Mouse (Mus musculus) erythroblast, embryonic 14.5 days (primary cell): ENCODE data around the gene Sel1l3. TPM values are rescaled to one million over a fixed set of nuclear protein-coding genes. Genes with fewer than 3 reads are reported as not detected.

ENCODE experiments used
- H3K27me3 ChIP-seq: 2 replicates; pipeline ENCODE4 v1.6.1; 2012; ENCODE audit warnings: inconsistent platforms; ENCODE audit not compliant: control insufficient read depth
- H3K36me3 ChIP-seq: 2 replicates; pipeline ENCODE4 v1.6.1; 2012; ENCODE audit warnings: mild to moderate bottlenecking, inconsistent platforms; ENCODE audit not compliant: control insufficient read depth
- H3K4me1 ChIP-seq: 2 replicates; pipeline ENCODE4 v1.6.1; 2012; ENCODE audit warnings: inconsistent platforms; ENCODE audit not compliant: control insufficient read depth
- H3K4me3 ChIP-seq: replicated peaks from 2 replicates; pipeline ENCODE3; 2012; ENCODE audit warnings: moderate library complexity, mild to moderate bottlenecking, inconsistent platforms
- H3K9me3 ChIP-seq: 2 replicates; pipeline ENCODE4 v1.6.1; 2012; ENCODE audit warnings: low read length, inconsistent platforms, mixed read lengths; ENCODE audit not compliant: control insufficient read depth
- GATA1 ChIP-seq: IDR thresholded peaks from 2 replicates; pipeline ENCODE4 v1.6.1; 2012; ENCODE audit warnings: low read length, inconsistent platforms, mixed read lengths
- TAL1 ChIP-seq: IDR thresholded peaks from 3 replicates; pipeline ENCODE4 v1.6.1; 2012; ENCODE audit warnings: low read length, inconsistent platforms, mixed read lengths
- polyA plus RNA-seq: library from polyadenylated mRNA; stranded (reverse); fragments of >175 nt; gene quantifications from 2 replicates; pipeline ENCODE4 v1.2.3, GENCODE M21; 2012

Gene Sel1l3
- polyA plus RNA-seq, 1 experiment: not detected

DNA sequence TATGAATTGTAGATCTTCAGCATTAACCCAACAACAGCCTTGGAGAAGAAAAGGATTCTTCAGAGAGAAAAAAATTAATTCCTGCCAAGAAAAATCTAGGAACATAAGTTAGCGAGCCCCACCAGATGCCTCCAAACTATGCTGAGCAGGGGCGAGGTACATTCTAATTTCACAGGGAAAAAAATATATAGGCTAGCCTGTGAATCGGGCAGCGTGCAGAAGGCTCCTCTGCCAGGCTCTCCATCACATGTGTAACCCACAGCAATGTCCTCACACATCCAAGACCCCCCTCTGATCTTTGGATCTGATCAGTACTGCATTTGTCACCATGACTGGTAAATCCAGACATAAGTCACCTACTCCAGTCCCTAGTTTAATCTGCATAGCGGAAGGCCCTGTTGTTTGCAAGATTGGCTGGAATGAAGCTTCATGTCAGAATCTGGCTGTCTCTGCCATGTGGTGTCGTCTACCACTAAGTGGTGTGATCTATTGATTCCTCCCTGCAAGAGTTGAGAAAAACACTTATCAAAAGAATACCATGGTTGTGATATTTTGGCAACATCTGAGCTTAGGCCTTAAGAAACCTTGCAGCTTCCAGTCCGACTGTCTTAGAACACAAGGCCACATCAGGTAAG is 29.3 kb upstream of the Sel1l3 start:
- H3K9me3 ChIP-seq: no peaks in the 10 kb centered on the region
- no peaks in the 10 kb centered on the region for H3K36me3 ChIP-seq
- TF ChIP-seq GATA1 (no peak), TAL1 (no peak)
- no peaks in the 10 kb centered on the region for H3K27me3 ChIP-seq
- H3K4me1 ChIP-seq: no peaks in the 10 kb centered on the region
- H3K4me3 ChIP-seq: no peak overlapping the region

DNA sequence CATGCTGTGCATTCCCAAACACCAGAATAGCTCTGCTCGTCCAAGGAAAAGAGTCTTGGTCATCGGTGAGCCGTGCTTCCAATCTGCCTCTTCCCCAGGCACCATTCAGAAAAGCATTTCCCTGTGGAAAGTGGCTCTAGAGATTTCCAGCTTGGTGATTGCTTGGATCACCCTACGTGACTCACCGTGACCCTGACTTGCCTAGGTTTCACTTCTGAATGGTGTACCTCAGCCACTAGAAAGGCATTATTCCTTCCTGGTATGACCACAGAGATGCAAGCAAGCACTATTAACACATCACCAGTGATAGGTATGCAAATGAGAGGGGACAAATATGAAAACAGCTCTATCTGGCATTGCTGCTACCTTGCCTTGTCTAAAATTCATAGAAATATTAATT is 28.2 kb upstream of the Sel1l3 start:
- Histone ChIP-seq H3K9me3 (no peaks in the 10 kb centered on the region), H3K36me3 (no peaks in the 10 kb centered on the region), H3K27me3 (no peaks in the 10 kb centered on the region), H3K4me3 (no peak overlapping the region), H3K4me1 (no peaks in the 10 kb centered on the region)
- TF ChIP-seq GATA1 (no peak), TAL1 (no peak)

DNA sequence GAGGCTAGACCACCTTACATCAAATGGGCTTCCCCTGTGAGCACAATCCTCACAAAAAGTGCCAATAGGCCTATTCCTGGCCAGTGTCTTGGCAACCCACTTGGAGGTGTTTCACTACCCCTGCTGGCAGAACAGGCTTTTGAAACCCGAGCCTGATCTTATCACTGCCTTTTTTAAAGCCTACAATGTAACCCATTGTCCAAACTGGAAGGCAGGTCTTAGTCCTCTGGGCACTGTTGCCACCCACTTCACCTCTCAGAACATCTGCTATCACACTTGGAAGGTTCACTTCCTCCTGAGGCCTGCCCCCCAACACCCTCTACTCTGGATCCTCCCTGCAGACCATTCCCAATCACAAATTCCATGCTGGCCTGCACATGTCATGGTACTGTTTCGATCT is 27.4 kb upstream of the Sel1l3 start:
- TF ChIP-seq GATA1 (no peak), TAL1 (no peak)
- no peaks in the 10 kb centered on the region for H3K36me3 ChIP-seq

DNA sequence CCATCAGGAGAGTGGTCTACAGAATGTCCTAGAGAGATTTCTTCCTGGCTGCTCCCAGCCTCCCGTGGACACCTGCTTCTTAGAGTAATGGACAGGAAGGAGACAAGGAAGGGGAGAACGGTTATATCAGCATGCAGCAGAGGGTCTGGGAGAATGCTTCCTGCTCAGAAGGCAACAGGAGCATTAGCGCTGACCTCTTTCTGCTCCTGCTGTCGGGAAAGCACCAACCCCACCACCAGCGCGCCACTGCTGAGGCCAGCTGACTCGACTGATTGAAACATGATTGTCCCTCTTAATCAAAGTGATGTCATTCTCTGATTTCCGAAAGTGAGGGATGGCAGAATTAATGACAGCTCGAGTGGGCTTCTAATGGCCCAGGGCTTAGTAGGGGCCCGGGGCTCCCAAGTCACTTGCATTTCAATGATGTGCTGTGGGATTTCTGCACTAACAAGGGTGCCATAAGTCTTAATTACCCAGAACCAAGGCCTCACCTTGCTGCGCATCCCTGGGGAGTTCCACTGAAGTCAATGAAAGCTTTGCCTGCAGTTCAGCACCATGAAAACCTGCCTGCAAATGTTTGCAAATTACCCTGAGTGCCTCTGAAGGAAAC is 26.2 kb upstream of the Sel1l3 start:
- Histone ChIP-seq H3K4me3 (no peak overlapping the region), H3K27me3 (no peaks in the 10 kb centered on the region), H3K36me3 (no peaks in the 10 kb centered on the region), H3K9me3 (no peaks in the 10 kb centered on the region), H3K4me1 (no peaks in the 10 kb centered on the region)
- TF ChIP-seq GATA1 (no peak), TAL1 (no peak)

More for the DNA sequence above, 27.4 kb upstream of the Sel1l3 start:
- H3K4me1 ChIP-seq: no peaks in the 10 kb centered on the region
- H3K27me3 ChIP-seq: no peaks in the 10 kb centered on the region
- H3K9me3 ChIP-seq: no peaks in the 10 kb centered on the region
- no peak overlapping the region for H3K4me3 ChIP-seq

DNA sequence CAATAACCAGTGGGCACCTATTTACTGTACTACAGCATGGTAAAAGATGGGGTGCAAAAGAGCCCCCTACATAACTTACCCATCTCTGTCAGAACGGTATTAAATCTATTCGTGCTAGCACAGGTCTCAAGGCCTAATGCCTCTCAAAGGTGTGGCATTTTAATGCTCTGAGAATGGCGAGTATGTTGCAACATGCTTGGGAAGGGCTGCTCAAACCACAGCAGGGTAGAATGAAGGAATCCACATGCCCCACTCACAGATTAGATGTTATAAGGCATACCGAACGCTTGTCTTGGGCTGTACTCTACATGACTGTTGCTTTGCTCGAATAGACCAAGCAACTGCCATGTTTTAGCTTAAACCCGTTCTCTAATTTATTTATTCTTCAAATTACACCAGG is 25.5 kb upstream of the Sel1l3 start:
- TF ChIP-seq TAL1: no peak
- TF ChIP-seq GATA1: no peak
- Histone ChIP-seq H3K27me3 (no peaks in the 10 kb centered on the region), H3K4me3 (no peak overlapping the region), H3K4me1 (no peaks in the 10 kb centered on the region), H3K36me3 (no peaks in the 10 kb centered on the region), H3K9me3 (no peaks in the 10 kb centered on the region)

DNA sequence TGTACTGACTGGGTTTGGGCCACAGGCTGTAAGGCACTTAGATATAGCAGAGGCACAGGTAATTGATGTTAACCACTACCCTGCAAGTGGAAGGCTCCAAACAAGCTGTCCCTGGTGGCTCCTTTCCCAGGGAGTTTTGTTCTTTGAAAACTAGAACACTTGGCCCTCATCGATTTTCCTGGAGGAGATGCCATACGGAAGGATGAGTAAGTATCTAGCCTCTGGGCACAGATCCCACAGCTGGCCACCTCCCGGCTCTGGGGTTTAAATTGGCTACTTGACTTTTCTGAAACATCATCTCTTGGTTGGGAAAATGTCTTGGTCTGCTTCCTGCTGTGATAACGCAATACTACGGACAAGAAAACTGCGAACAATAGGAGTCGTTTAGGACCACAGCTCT is 25.0 kb upstream of the Sel1l3 start:
- Histone ChIP-seq H3K4me1 (no peaks in the 10 kb centered on the region), H3K36me3 (no peaks in the 10 kb centered on the region), H3K27me3 (no peaks in the 10 kb centered on the region), H3K4me3 (no peak overlapping the region), H3K9me3 (no peaks in the 10 kb centered on the region)
- TF ChIP-seq GATA1: no peak
- no peak for TF ChIP-seq TAL1

DNA sequence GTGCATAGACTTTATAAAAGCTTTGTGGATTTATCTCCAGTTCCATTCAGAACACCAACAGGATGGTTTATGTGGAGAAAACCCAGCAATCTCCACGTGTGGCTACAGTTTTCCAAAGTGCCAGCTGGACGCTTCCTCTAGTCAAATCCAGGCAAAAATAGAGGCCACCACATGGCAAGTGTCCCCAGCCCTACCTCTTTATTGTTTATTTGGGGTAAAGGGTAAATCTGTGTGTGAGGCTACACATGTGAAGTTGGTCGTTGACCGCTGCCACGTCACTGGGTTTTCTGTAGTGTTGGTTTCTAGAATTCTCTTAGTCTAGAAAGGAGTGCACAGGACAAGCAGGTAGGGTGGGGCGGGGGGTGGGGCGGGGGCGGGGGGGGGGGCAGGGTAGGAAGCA is 23.0 kb upstream of the Sel1l3 start:
- TF ChIP-seq GATA1: no peak
- no peak for TF ChIP-seq TAL1
- Histone ChIP-seq H3K9me3 (no peaks in the 10 kb centered on the region), H3K27me3 (no peaks in the 10 kb centered on the region), H3K36me3 (no peaks in the 10 kb centered on the region), H3K4me1 (no peaks in the 10 kb centered on the region), H3K4me3 (no peak overlapping the region)

DNA sequence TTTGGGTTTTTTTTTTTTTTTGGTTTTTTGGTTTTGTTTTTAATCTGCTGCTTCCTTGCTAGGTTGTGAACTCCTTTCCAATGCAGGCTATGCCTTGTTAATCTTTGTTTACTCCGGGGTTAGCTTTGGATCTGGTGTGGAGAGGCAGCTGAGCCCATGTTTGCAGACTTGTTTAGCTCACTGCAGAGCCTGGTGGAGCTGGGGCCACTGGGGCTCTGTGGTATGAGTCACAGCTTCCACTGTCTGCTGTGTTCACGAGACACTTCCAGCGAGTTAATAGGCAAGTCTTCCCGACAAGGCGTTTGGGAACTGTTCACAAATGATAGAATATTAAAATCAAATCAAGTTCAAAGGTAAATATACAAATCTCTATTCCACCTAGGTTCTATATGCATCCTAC is 22.4 kb upstream of the Sel1l3 start:
- H3K4me1 ChIP-seq: no peaks in the 10 kb centered on the region
- TF ChIP-seq GATA1 (no peak), TAL1 (no peak)
- H3K9me3 ChIP-seq: no peaks in the 10 kb centered on the region
- no peaks in the 10 kb centered on the region for H3K27me3 ChIP-seq
- H3K36me3 ChIP-seq: no peaks in the 10 kb centered on the region
- H3K4me3 ChIP-seq: no peak overlapping the region

DNA sequence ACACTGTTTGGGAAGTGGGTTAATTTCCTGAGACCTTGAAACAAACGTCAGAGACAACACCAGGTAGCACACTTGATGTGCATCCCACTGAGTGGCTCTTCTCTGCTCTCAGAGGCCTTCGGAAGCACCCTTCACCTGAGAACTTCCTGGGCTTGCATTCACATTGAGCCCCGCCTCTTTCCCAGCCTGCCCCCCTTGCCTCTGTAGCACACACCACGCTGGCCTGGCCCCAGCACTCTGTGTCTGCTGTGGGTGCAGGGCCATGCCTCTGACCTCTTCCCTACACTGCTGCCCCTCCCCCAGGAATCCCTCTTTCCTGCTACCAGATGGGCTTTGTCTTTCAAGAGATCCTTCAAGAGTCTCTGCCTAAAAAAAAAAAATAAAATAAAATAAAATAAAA is 21.8 kb upstream of the Sel1l3 start:
- Histone ChIP-seq H3K4me1 (no peaks in the 10 kb centered on the region), H3K9me3 (no peaks in the 10 kb centered on the region), H3K36me3 (no peaks in the 10 kb centered on the region), H3K27me3 (no peaks in the 10 kb centered on the region), H3K4me3 (no peak overlapping the region)
- TF ChIP-seq TAL1: no peak
- TF ChIP-seq GATA1: no peak

DNA sequence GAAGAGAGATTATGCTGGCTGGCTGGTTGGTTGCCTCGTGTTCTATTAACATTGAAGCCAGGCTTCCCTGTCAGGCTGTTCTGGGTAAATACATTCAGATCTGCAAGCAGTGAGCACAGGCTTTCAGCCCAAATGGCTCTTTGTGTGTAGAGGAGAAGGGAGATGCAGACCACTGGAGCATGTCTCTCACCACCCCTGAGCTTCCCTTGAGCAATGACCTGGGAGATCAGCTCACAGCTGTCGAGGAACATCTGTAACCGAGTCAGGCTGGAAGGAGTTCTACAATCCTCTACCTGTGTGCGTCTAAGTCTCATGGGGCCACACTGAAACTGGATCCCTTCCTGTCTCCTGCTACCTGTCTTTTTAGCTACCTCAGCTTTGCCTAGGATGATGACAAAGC is 16.8 kb upstream of the Sel1l3 start:
- TF ChIP-seq TAL1 (no peak), GATA1 (no peak)
- H3K36me3 ChIP-seq: no peaks in the 10 kb centered on the region
- no peaks in the 10 kb centered on the region for H3K27me3 ChIP-seq
- no peak overlapping the region for H3K4me3 ChIP-seq
- no peaks in the 10 kb centered on the region for H3K9me3 ChIP-seq
- H3K4me1 ChIP-seq: no peaks in the 10 kb centered on the region
